In the genomic region with DNA sequence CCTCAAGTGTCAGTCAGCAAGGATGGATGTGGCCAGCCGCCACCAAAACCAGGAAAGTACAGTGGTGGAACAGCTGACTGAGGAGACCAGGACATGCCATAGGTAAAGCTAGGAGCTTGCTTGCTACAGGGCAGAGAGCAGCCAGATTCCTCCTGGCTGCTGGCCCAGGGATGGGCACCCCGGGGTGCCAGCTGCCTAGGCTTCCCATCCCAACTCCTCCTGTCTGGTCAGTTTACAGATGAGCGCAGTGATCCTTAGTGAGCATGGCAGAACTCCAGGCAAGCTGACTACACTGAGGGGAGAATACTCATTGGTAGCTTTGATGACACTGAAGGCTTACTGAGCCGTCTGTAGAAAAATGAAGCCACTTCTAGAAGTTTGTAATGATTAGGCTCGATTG, we compare ENCODE assay signal across 10 mouse cellular contexts. TPM values are rescaled to one million over a fixed set of nuclear protein-coding genes. Genes with fewer than 3 reads are reported as not detected.
A peak's percentile ranks its signal among the peaks of the same experiment; 100 is the strongest.
DNase-seq lines count a peak whose midpoint lies in the region; ATAC-seq and TF ChIP-seq lines count a peak whose summit lies in the region.
"Had no signal": no experiment of that assay in that cellular context is flagged by ENCODE, and none has a peak within 500 bp of the region (broad histone marks: within the 10 kb centered on the region; RNA-seq: fewer than 3 reads in every experiment).

No protein-coding gene starts in this region.

- no peak for TF ChIP-seq EP300 in heart, postnatal 0 days (IDR thresholded peaks at IDR 0.05; ENCODE audit: low read depth)

- intact Hi-C loops in left cerebral cortex, adult 2 months (cut with DNase I) = no loop called here

- no peak overlapping the region for H3K9ac ChIP-seq in heart, postnatal 0 days (replicated peaks; ENCODE audit: low read depth, low read length)
- no peak overlapping the region for H3K9ac ChIP-seq in midbrain, embryonic 15.5 days
- no peak overlapping the region for H3K9ac ChIP-seq in intestine, embryonic 16.5 days (ENCODE audit: low read depth, low read length)

- ATAC-seq in heart, postnatal 0 days (ENCODE audit: insufficient read depth, low read depth) = no peak
- ATAC-seq in midbrain, embryonic 15.5 days (replicated peaks) = no peak
- no peak for ATAC-seq in intestine, embryonic 16.5 days

- H3K4me1 ChIP-seq in heart, postnatal 0 days (ENCODE audit: control insufficient read depth, insufficient read depth) = peaks cover 55% of the 10 kb centered on the region
- H3K4me1 ChIP-seq in midbrain, embryonic 10.5 days = peaks cover 84% of the 10 kb centered on the region
- H3K4me1 ChIP-seq in midbrain, embryonic 15.5 days = peaks cover 41% of the 10 kb centered on the region
- H3K4me1 ChIP-seq in intestine, embryonic 16.5 days (ENCODE audit: control insufficient read depth, insufficient read depth, low read length) = peaks cover 47% of the 10 kb centered on the region

- H3K9me3 ChIP-seq in heart, postnatal 0 days (replicated peaks; ENCODE audit: control insufficient read depth, low read length) = no peaks in the 10 kb centered on the region
- H3K9me3 ChIP-seq in midbrain, embryonic 10.5 days (replicated peaks) = no peaks in the 10 kb centered on the region
- no peaks in the 10 kb centered on the region for H3K9me3 ChIP-seq in midbrain, embryonic 15.5 days
- H3K9me3 ChIP-seq in intestine, embryonic 16.5 days (ENCODE audit: control insufficient read depth, low read length) = no peaks in the 10 kb centered on the region

- WGBS in heart, postnatal 0 days = 36% methylated on average over 5 of the region's 5 CpGs
- 62% methylated on average over 5 of the region's 5 CpGs for WGBS in midbrain, embryonic 10.5 days
- 55% methylated on average over 5 of the region's 5 CpGs for WGBS in midbrain, embryonic 15.5 days
- 59% methylated on average over 5 of the region's 5 CpGs for WGBS in intestine, embryonic 16.5 days

- H3K36me3 ChIP-seq in heart, postnatal 0 days (replicated peaks; ENCODE audit: control insufficient read depth, insufficient read depth, low read length) = no peaks in the 10 kb centered on the region
- H3K36me3 ChIP-seq in midbrain, embryonic 10.5 days = peaks cover 34% of the 10 kb centered on the region
- no peaks in the 10 kb centered on the region for H3K36me3 ChIP-seq in midbrain, embryonic 15.5 days (replicated peaks)
- H3K36me3 ChIP-seq in intestine, embryonic 16.5 days (ENCODE audit: control insufficient read depth, insufficient read depth, low read length) = no peaks in the 10 kb centered on the region

- peak; percentile 56 for DNase-seq in cerebellum, adult 9-11 months
- DNase-seq in cerebellum, adult 8-10 months = no peak
- DNase-seq in heart, postnatal 0 days (ENCODE audit: low spot score) = no peak
- no peak for DNase-seq in heart, postnatal 4 days
- no peak for DNase-seq in midbrain, embryonic 10.5 days (ENCODE audit: low spot score)
- no peak for DNase-seq in left cerebral cortex, adult 2 months (ENCODE audit: extremely low spot score in 1 of 2, low spot score in 2 of 2)

- H3K4me2 ChIP-seq in heart, postnatal 0 days (ENCODE audit: low read depth, low read length) = peak overlapping the region; percentile 74
- H3K4me2 ChIP-seq in midbrain, embryonic 15.5 days = no peak overlapping the region
- no peak overlapping the region for H3K4me2 ChIP-seq in intestine, embryonic 16.5 days (ENCODE audit: low read depth, low read length)

- no peaks in the 10 kb centered on the region for H3K27me3 ChIP-seq in heart, postnatal 0 days (ENCODE audit: control insufficient read depth, insufficient read depth, low read length)
- H3K27me3 ChIP-seq in midbrain, embryonic 10.5 days (ENCODE audit: low read depth, poor library complexity, severe bottlenecking) = no peaks in the 10 kb centered on the region
- H3K27me3 ChIP-seq in midbrain, embryonic 15.5 days (replicated peaks) = no peaks in the 10 kb centered on the region
- H3K27me3 ChIP-seq in intestine, embryonic 16.5 days (replicated peaks; ENCODE audit: control insufficient read depth, insufficient read depth, low read length) = no peaks in the 10 kb centered on the region

- TF ChIP-seq CTCF in heart, postnatal 0 days (IDR thresholded peaks at IDR 0.05; ENCODE audit: low read depth) = no peak
- TF ChIP-seq CTCF in left cerebral cortex, adult 2 months (IDR thresholded peaks at IDR 0.05) = no peak

- peak overlapping the region; percentile 94 for H3K27ac ChIP-seq in heart, postnatal 0 days (ENCODE audit: low read depth)
- peak overlapping the region; percentile 52 for H3K27ac ChIP-seq in midbrain, embryonic 10.5 days (replicated peaks)
- no peak overlapping the region for H3K27ac ChIP-seq in midbrain, embryonic 15.5 days
- H3K27ac ChIP-seq in intestine, embryonic 16.5 days (ENCODE audit: low read length) = peak overlapping the region; percentile 41; the same call in 1 of the 2 replicates
- no peak overlapping the region for H3K27ac ChIP-seq in left cerebral cortex, adult 2 months

- H3K4me3 ChIP-seq in heart, postnatal 0 days (ENCODE audit: low read depth, low read length) = no peak overlapping the region
- no peak overlapping the region for H3K4me3 ChIP-seq in midbrain, embryonic 10.5 days
- H3K4me3 ChIP-seq in midbrain, embryonic 15.5 days = no peak overlapping the region
- H3K4me3 ChIP-seq in intestine, embryonic 16.5 days (ENCODE audit: low read length) = no peak overlapping the region
- H3K4me3 ChIP-seq in left cerebral cortex, adult 2 months = no peak overlapping the region

RNA-seq across cellular contexts. Expression of a gene that starts 32.7 kb away (rescaled TPM):
- 2.2 and 2.8 TPM in 2 replicates for total RNA-seq in heart, postnatal 0 days (2014; rRNA removed; ENCODE audit: low replicate concordance)
- polyA plus RNA-seq in heart, postnatal 0 days (2015; fragmentation: Nextera tagmentation; extraction: Ambion mirVana) = 4.6 and 5.4 TPM in 2 replicates
- 10 to 100 TPM; 13.0 to 16.1 TPM for total RNA-seq in heart, postnatal 4 days (2021)
- 0.06 and 0.09 TPM in 2 replicates for polyA plus RNA-seq in midbrain, embryonic 10.5 days (2016; fragmentation: Nextera tagmentation; extraction: Ambion mirVana)
- 0.14 and 0.19 TPM in 2 replicates for polyA plus RNA-seq in midbrain, embryonic 15.5 days (2015; fragmentation: Nextera tagmentation; extraction: Ambion mirVana)
- polyA plus RNA-seq in intestine, embryonic 16.5 days (2015; fragmentation: Nextera tagmentation; extraction: Ambion mirVana) = 1.7 TPM in 2 replicates
- total RNA-seq in left cerebral cortex, adult 2 months (2021) = under 1 TPM; 0.23 to 0.30 TPM
- total RNA-seq: hematopoietic stem cell, adult 5-6 weeks; monocyte, adult 5-6 weeks had no signal

RNA-seq across cellular contexts. Expression of a gene that starts 49.2 kb away (rescaled TPM):
- 49.1 and 60.9 TPM in 2 replicates for total RNA-seq in heart, postnatal 0 days (2014; rRNA removed; ENCODE audit: low replicate concordance)
- polyA plus RNA-seq in heart, postnatal 0 days (2015; fragmentation: Nextera tagmentation; extraction: Ambion mirVana) = 29.2 and 29.3 TPM in 2 replicates
- total RNA-seq in heart, postnatal 4 days (2021) = 10 to 100 TPM; 48.0 to 50.8 TPM
- polyA plus RNA-seq in midbrain, embryonic 10.5 days (2016; fragmentation: Nextera tagmentation; extraction: Ambion mirVana) = 21.9 and 25.4 TPM in 2 replicates
- polyA plus RNA-seq in midbrain, embryonic 15.5 days (2015; fragmentation: Nextera tagmentation; extraction: Ambion mirVana) = 19.5 and 20.5 TPM in 2 replicates
- 20.0 and 21.2 TPM in 2 replicates for polyA plus RNA-seq in intestine, embryonic 16.5 days (2015; fragmentation: Nextera tagmentation; extraction: Ambion mirVana)
- total RNA-seq in left cerebral cortex, adult 2 months (2021) = 10 to 100 TPM; 24.9 to 25.3 TPM

Comparison
In these comparisons a context has a peak if more than half of its experiments do, and no peak if none do; other contexts are left out.
1. H3K27ac ChIP-seq: peak in heart, postnatal 0 days (single experiment), midbrain, embryonic 10.5 days (single experiment) and intestine, embryonic 16.5 days (single experiment); none in midbrain, embryonic 15.5 days (single experiment) and left cerebral cortex, adult 2 months (single experiment).